Mouse (Mus musculus): ENCODE data around the gene Dnaaf5. TPM values are rescaled to one million over a fixed set of nuclear protein-coding genes. Genes with fewer than 3 reads are reported as not detected.

The Dnaaf5 gene
- total RNA-seq, 2 experiments from 2014 or later: 17.1 to 19.4 TPM

- no peak for DNase-seq (ENCODE audit: low spot score in 2 of 2)
These were observed 11.0 kb upstream of the Dnaaf5 start for GRCm38 (mm10) chr5:139138926-139139472.

- no peak for DNase-seq (ENCODE audit: low spot score in 2 of 2)
These were observed 9.4 kb upstream of the Dnaaf5 start for GRCm38 (mm10) chr5:139140589-139140988.

- no peak for DNase-seq (ENCODE audit: low spot score in 2 of 2)
These were observed 8.7 kb upstream of the Dnaaf5 start for GRCm38 (mm10) chr5:139141326-139141725.

- no peak for DNase-seq (ENCODE audit: low spot score in 2 of 2)
These were observed 6.1 kb upstream of the Dnaaf5 start for GRCm38 (mm10) chr5:139143890-139144289.

GRCm38 (mm10) chr5:139145726-139146125 is 4.3 kb upstream of the Dnaaf5 start:
- DNase-seq (ENCODE audit: low spot score in 2 of 2): no peak

- no peak for DNase-seq (ENCODE audit: low spot score in 2 of 2)
These were observed 3.4 kb upstream of the Dnaaf5 start for GRCm38 (mm10) chr5:139146476-139147075.

- no peak for DNase-seq (ENCODE audit: low spot score in 2 of 2)
These were observed 2.6 kb upstream of the Dnaaf5 start for GRCm38 (mm10) chr5:139147178-139148078.

GRCm38 (mm10) chr5:139149006-139149672 is 884 bp upstream of the Dnaaf5 start:
- no peak for DNase-seq (ENCODE audit: low spot score in 2 of 2)

GRCm38 (mm10) chr5:139150603-139151031 is 594 bp downstream of the Dnaaf5 start:
- DNase-seq (ENCODE audit: low spot score in 2 of 2): peak in 1 of 2 experiments; percentile 31

GRCm38 (mm10) chr5:139160899-139161298 is 10.9 kb downstream of the Dnaaf5 start:
- DNase-seq (ENCODE audit: low spot score in 2 of 2): no peak

GRCm38 (mm10) chr5:139161632-139162031 is 11.6 kb downstream of the Dnaaf5 start:
- no peak for DNase-seq (ENCODE audit: low spot score in 2 of 2)

GRCm38 (mm10) chr5:139166781-139167361 is 16.8 kb downstream of the Dnaaf5 start:
- DNase-seq (ENCODE audit: low spot score in 2 of 2): no peak

GRCm38 (mm10) chr5:139167548-139167947 is 17.5 kb downstream of the Dnaaf5 start:
- no peak for DNase-seq (ENCODE audit: low spot score in 2 of 2)

GRCm38 (mm10) chr5:139171929-139172328 is 21.9 kb downstream of the Dnaaf5 start:
- no peak for DNase-seq (ENCODE audit: low spot score in 2 of 2)

- DNase-seq (ENCODE audit: low spot score in 2 of 2): no peak
These were observed 24.1 kb downstream of the Dnaaf5 start for GRCm38 (mm10) chr5:139174141-139174540.

- peak in 1 of 2 experiments; percentile 31 for DNase-seq (ENCODE audit: low spot score in 2 of 2)
These were observed 24.8 kb downstream of the Dnaaf5 start for GRCm38 (mm10) chr5:139174556-139175547.

- DNase-seq (ENCODE audit: low spot score in 2 of 2): peak; percentile 77 to 86
These were observed 29.0 kb downstream of the Dnaaf5 start for GRCm38 (mm10) chr5:139178895-139179631.

GRCm38 (mm10) chr5:139183131-139183530 is 33.1 kb downstream of the Dnaaf5 start:
- DNase-seq (ENCODE audit: low spot score in 2 of 2): no peak

GRCm38 (mm10) chr5:139183601-139184000 is 33.6 kb downstream of the Dnaaf5 start:
- DNase-seq (ENCODE audit: low spot score in 2 of 2): peak in 1 of 2 experiments; percentile 22

Measured in adrenal gland, adult 18-20 months (tissue).